Mouse (Mus musculus) myocyte (in vitro differentiated cells): ENCODE results near the gene Sorcs2.

Experiments
- MYOD1 ChIP-seq, 3 experiments: IDR thresholded peaks; one replicate each; pipeline ENCODE4 v1.6.1; 2011; ENCODE audit warnings: control low read depth in 2 of 3, low read depth in 2 of 3, mild to moderate bottlenecking in 2 of 3, moderate library complexity in 1 of 3; ENCODE audit not compliant: insufficient read length in 2 of 3, control insufficient read depth in 1 of 3
- POLR2A ChIP-seq: IDR thresholded peaks from one replicate; pipeline ENCODE4 v1.6.1; 2011; ENCODE audit warnings: low read depth, mild to moderate bottlenecking, control low read depth, moderate library complexity; ENCODE audit not compliant: insufficient read length
- POLR2AphosphoS2 ChIP-seq: IDR thresholded peaks from one replicate; pipeline ENCODE4 v1.6.1; 2011; ENCODE audit warnings: low read depth, control low read depth; ENCODE audit not compliant: insufficient read length
- SRF ChIP-seq: IDR thresholded peaks from one replicate; pipeline ENCODE4 v1.6.1; 2011; ENCODE audit warnings: low read depth; ENCODE audit not compliant: control insufficient read depth, insufficient read length
- TCF12 ChIP-seq: IDR thresholded peaks from one replicate; pipeline ENCODE4 v1.6.1; 2011; ENCODE audit warnings: mild to moderate bottlenecking, control low read depth; ENCODE audit not compliant: poor library complexity, insufficient read depth, severe bottlenecking
- USF1 ChIP-seq: IDR thresholded peaks from one replicate; pipeline ENCODE4 v1.6.1; 2011; ENCODE audit warnings: low read depth, mild to moderate bottlenecking, control low read depth, moderate library complexity

DNA sequence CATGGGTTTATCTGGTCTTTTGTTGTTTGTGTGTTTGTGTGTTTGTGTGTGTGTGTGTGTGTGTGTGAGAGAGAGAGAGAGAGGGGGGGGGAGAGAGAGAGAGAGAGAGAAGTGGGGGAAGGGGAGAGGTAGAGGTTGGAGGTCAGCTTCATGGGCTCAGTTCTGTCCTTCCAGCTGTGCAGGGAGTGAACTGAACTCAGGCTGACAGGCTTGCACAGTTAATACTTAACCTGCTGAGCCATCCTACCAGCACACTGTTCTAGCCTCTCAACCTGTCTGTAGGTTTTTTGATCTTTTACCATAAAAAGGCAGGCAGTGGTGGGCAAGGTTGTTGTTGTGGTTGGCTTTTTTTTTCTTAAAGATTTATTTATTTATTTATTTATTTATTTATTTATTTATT lies 26.7 kb upstream of the Sorcs2 start:
- no peak for TF ChIP-seq MYOD1 (IDR thresholded peaks at IDR 0.05; ENCODE audit: control insufficient read depth in 1 of 3, insufficient read length in 2 of 3, low read depth in 2 of 3)
- no peak for TF ChIP-seq POLR2A
- no peak for TF ChIP-seq POLR2AphosphoS2
- no peak for TF ChIP-seq USF1
- TF ChIP-seq TCF12, result no peak
- no peak for TF ChIP-seq SRF
